Mouse (Mus musculus) thymus, adult 2 months (tissue): ENCODE results near the gene Eloa.

Experiments used
- CTCF ChIP-seq: fragments of 200-500 bp; IDR thresholded peaks from 2 replicates; pipeline ENCODE4 v1.5.1; 2012; ENCODE audit warnings: mild to moderate bottlenecking, control low read depth, low read length, moderate library complexity, borderline replicate concordance; ENCODE audit not compliant: control insufficient read depth, poor library complexity, insufficient read depth; ENCODE audit errors: extremely low read depth
- POLR2A ChIP-seq: fragments of 200-500 bp; IDR thresholded peaks from 2 replicates; pipeline ENCODE4 v1.6.1; 2012; ENCODE audit warnings: mild to moderate bottlenecking, low read length, control low read depth, moderate library complexity; ENCODE audit not compliant: control insufficient read depth, poor library complexity, insufficient read depth; ENCODE audit errors: extremely low read depth

GRCm38 (mm10) chr4:136053247-136053596 is 31.7 kb upstream of the Eloa start, which contains the start of gene Rpl11:
- TF ChIP-seq CTCF (peak; percentile 71), POLR2A (peak; percentile 81)
